Mouse (Mus musculus): ENCODE results near the gene Cdc42ep1. TPM values are rescaled to one million over a fixed set of nuclear protein-coding genes. Genes with fewer than 3 reads are reported as not detected.

Gene Cdc42ep1
- polyA plus RNA-seq, 1 experiment from 2014 or later: 30.1 TPM

DNA sequence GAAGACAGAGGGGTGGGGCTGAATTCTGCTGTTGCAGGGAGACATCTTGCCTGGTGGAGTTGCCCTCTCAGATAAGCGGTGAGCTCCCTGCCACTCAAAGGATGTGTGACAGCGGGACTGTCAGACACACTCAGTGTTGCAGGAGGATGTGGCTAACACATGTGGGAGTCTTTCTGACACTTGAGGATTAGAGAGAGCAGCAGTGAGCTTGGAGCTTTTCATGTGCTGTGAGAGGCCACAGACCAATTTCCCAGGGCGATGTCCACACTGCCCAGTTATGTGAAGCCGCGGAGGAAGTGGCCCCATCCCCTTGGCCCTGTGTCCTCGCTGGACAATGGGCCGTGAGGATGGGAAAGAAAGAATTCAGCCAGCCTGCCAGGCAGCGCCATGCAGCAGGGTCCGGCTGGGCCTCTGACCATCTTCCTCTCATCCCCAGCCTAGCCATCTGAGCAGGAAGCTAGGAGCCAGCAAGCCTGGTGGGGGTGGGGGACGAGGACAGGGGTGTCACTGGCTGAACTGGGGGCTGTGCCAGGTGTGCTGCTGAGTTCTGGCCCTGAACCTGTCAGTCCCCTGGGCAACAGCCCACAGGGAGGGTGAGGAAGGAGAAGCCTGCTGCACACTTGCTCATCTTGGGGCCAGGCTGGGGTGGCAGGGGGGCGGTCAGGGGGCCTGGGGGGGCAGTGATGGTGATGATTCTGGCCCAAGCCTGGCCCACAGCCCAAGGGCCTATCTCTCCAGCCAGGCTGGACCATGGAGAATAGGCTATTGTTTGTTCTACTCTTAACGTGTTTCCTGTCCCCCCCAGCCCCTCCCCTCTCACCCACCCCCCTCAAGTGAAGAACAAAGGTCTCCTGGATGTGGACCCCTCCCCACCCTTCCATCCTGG is 7.0 kb upstream of the Cdc42ep1 start:
- H3K9me3 ChIP-seq (ENCODE audit: control insufficient read depth, low read length): no peaks in the 10 kb centered on the region
- H3K27ac ChIP-seq (replicated peaks in 1 of 2; ENCODE audit: control insufficient read depth in 1 of 2, insufficient read depth in 1 of 2, low read depth in 2 of 2, low read length in 2 of 2): peak overlapping the region; percentile 84 to 91
- whole genome bisulfite sequencing: 24% methylated on average over 12 of the region's 12 CpGs
- no peaks in the 10 kb centered on the region for H3K36me3 ChIP-seq (ENCODE audit: control insufficient read depth, insufficient read depth, low read length)
- peak overlapping the region; percentile 18; the same call in 1 of the 2 replicates for H3K4me2 ChIP-seq (ENCODE audit: low read length)
- peak overlapping the region; percentile 48; the same call in 1 of the 2 replicates for H3K9ac ChIP-seq (ENCODE audit: low read length)
- H3K27me3 ChIP-seq (ENCODE audit: control insufficient read depth, insufficient read depth, low read length): no peaks in the 10 kb centered on the region
- H3K4me3 ChIP-seq (ENCODE audit: control insufficient read depth in 1 of 2, insufficient read depth in 1 of 2, low read depth in 1 of 2, low read length in 2 of 2): no peak overlapping the region
- H3K4me1 ChIP-seq (ENCODE audit: control insufficient read depth in 2 of 2, insufficient read depth in 2 of 2, low read length in 2 of 2): peaks cover 44 to 53% of the 10 kb centered on the region in 2 experiments
- peak; percentile 46 for ATAC-seq (ENCODE audit: insufficient number of reproducible peaks, insufficient read depth, low FRiP score, low read depth)

DNA sequence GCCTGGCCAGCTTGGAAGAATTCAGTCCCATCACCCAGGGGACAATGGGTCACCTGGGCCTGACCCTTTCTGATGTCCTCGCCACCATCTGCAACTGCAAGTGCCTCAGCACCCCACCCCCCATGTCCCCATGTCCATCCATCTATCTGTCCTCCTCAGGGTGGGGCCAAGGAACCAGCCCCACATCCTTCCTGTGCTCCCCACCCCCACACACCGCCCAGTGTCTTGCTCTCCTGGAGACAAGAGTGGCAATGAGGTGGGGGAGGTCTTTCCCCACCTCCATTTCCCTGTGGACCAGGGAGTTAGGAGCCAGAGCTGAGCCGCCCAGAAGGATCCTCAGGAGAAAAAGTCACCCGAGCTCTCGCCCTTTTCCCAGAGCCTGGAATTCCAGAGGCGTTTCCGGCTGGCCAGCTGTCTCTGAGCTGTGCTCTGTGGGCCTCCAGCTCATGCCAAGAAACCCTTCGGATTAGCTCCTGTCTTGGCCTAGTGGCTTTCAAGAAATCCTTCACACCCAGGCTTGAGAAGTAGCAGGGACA is 6.3 kb upstream of the Cdc42ep1 start:
- Histone ChIP-seq H3K9ac (ENCODE audit: low read length) (peak overlapping the region; percentile 21; the same call in 1 of the 2 replicates), H3K36me3 (ENCODE audit: control insufficient read depth, insufficient read depth, low read length) (no peaks in the 10 kb centered on the region), H3K27me3 (ENCODE audit: control insufficient read depth, insufficient read depth, low read length) (no peaks in the 10 kb centered on the region), H3K4me2 (ENCODE audit: low read length) (no peak overlapping the region), H3K9me3 (ENCODE audit: control insufficient read depth, low read length) (no peaks in the 10 kb centered on the region), H3K4me3 (ENCODE audit: control insufficient read depth in 1 of 2, insufficient read depth in 1 of 2, low read depth in 1 of 2, low read length in 2 of 2) (no peak overlapping the region), H3K4me1 (ENCODE audit: control insufficient read depth in 2 of 2, insufficient read depth in 2 of 2, low read length in 2 of 2) (peaks cover 43 to 53% of the 10 kb centered on the region in 2 experiments), H3K27ac (replicated peaks in 1 of 2; ENCODE audit: control insufficient read depth in 1 of 2, insufficient read depth in 1 of 2, low read depth in 2 of 2, low read length in 2 of 2) (peak overlapping the region; percentile 84 to 91)
- peak; percentile 19 for ATAC-seq (ENCODE audit: insufficient number of reproducible peaks, insufficient read depth, low FRiP score, low read depth)
- 35% methylated on average over 8 of the region's 8 CpGs for WGBS

DNA sequence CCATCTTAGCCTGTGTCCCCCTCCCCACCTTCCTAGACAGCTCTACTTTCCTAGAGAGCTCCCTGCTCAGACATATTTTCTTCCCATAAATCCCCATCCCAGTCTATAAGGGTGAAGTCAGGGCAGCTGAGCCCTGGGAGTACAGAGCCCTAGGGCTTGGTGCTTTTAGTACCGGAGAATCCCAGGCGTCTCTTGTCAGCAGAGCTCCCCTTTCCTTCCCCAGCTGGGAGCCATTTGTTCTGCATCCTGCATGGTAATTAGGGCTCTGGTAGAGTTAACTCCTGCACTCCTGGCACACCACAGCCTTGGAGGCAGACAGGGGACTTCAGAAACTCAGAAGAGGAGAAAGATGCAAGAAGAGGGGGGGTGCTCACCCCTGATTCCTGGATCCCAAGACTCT is 2.7 kb upstream of the Cdc42ep1 start:
- WGBS: 11% methylated on average over 2 of the region's 2 CpGs
- H3K36me3 ChIP-seq (ENCODE audit: control insufficient read depth, insufficient read depth, low read length): no peaks in the 10 kb centered on the region
- H3K9me3 ChIP-seq (ENCODE audit: control insufficient read depth, low read length): no peaks in the 10 kb centered on the region
- H3K4me2 ChIP-seq (ENCODE audit: low read length): no peak overlapping the region
- no peak overlapping the region for H3K4me3 ChIP-seq (ENCODE audit: control insufficient read depth in 1 of 2, insufficient read depth in 1 of 2, low read depth in 1 of 2, low read length in 2 of 2)
- H3K4me1 ChIP-seq (ENCODE audit: control insufficient read depth in 2 of 2, insufficient read depth in 2 of 2, low read length in 2 of 2): peaks cover 27 to 38% of the 10 kb centered on the region in 2 experiments
- no peak overlapping the region for H3K27ac ChIP-seq (replicated peaks in 1 of 2; ENCODE audit: control insufficient read depth in 1 of 2, insufficient read depth in 1 of 2, low read depth in 2 of 2, low read length in 2 of 2)
- H3K9ac ChIP-seq (ENCODE audit: low read length): peak overlapping the region; percentile 34; the same call in 1 of the 2 replicates
- no peak for ATAC-seq (ENCODE audit: insufficient number of reproducible peaks, insufficient read depth, low FRiP score, low read depth)
- no peaks in the 10 kb centered on the region for H3K27me3 ChIP-seq (ENCODE audit: control insufficient read depth, insufficient read depth, low read length)

DNA sequence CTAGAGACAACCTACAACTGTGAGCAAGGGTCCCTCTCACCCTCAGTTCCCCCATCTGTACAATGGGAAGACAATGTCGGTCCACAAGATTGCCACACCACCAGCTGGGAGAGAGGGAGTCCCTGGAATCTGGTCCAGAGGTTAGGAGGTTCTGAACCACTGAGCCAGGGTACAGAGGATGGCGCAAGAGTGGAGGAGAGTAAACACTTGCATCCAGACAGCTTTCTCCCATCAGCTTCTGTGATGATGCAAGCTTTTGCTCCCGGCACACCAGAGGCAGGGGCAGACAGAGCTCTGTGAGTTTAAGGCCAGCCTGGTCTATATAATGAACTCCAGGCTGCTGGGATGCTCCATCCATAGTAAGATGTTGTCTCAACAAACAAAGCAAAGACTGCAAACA is 2.2 kb upstream of the Cdc42ep1 start:
- no peak for ATAC-seq (ENCODE audit: insufficient number of reproducible peaks, insufficient read depth, low FRiP score, low read depth)
- Histone ChIP-seq H3K9me3 (ENCODE audit: control insufficient read depth, low read length) (no peaks in the 10 kb centered on the region), H3K4me3 (ENCODE audit: control insufficient read depth in 1 of 2, insufficient read depth in 1 of 2, low read depth in 1 of 2, low read length in 2 of 2) (no peak overlapping the region), H3K27ac (replicated peaks in 1 of 2; ENCODE audit: control insufficient read depth in 1 of 2, insufficient read depth in 1 of 2, low read depth in 2 of 2, low read length in 2 of 2) (no peak overlapping the region), H3K9ac (ENCODE audit: low read length) (no peak overlapping the region; the same call in 1 of the 2 replicates), H3K4me1 (ENCODE audit: control insufficient read depth in 2 of 2, insufficient read depth in 2 of 2, low read length in 2 of 2) (peaks cover 25 to 36% of the 10 kb centered on the region in 2 experiments), H3K27me3 (ENCODE audit: control insufficient read depth, insufficient read depth, low read length) (no peaks in the 10 kb centered on the region), H3K4me2 (ENCODE audit: low read length) (no peak overlapping the region), H3K36me3 (ENCODE audit: control insufficient read depth, insufficient read depth, low read length) (no peaks in the 10 kb centered on the region)
- 69% methylated on average over 3 of the region's 3 CpGs for WGBS

DNA sequence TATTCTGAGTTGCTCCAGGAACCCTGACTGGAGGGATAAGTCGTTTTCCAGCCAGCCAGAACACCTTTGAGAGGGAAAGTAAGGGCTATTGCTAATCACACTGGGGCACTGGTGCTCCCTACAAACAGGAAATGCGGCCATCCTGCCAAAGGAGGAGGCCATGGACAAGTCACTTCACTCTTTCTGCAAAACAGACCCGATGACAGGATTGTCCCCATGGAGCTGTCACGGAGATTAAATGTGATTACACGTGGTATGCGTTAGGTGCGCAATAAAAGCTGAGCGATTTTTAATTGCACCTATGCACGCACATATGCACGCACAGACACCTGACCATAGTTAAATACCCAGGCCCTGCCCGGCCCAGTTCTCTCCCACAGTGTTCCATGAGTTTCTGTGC is 1.7 kb upstream of the Cdc42ep1 start:
- H3K27ac ChIP-seq (replicated peaks in 1 of 2; ENCODE audit: control insufficient read depth in 1 of 2, insufficient read depth in 1 of 2, low read depth in 2 of 2, low read length in 2 of 2): no peak overlapping the region
- H3K9ac ChIP-seq (ENCODE audit: low read length): no peak overlapping the region
- no peaks in the 10 kb centered on the region for H3K36me3 ChIP-seq (ENCODE audit: control insufficient read depth, insufficient read depth, low read length)
- H3K4me3 ChIP-seq (ENCODE audit: control insufficient read depth in 1 of 2, insufficient read depth in 1 of 2, low read depth in 1 of 2, low read length in 2 of 2): no peak overlapping the region
- WGBS: 71% methylated on average over 11 of the region's 11 CpGs
- no peaks in the 10 kb centered on the region for H3K27me3 ChIP-seq (ENCODE audit: control insufficient read depth, insufficient read depth, low read length)
- no peak overlapping the region for H3K4me2 ChIP-seq (ENCODE audit: low read length)
- ATAC-seq (ENCODE audit: insufficient number of reproducible peaks, insufficient read depth, low FRiP score, low read depth): no peak
- H3K4me1 ChIP-seq (ENCODE audit: control insufficient read depth in 2 of 2, insufficient read depth in 2 of 2, low read length in 2 of 2): peaks cover 27 to 36% of the 10 kb centered on the region in 2 experiments
- no peaks in the 10 kb centered on the region for H3K9me3 ChIP-seq (ENCODE audit: control insufficient read depth, low read length)

DNA sequence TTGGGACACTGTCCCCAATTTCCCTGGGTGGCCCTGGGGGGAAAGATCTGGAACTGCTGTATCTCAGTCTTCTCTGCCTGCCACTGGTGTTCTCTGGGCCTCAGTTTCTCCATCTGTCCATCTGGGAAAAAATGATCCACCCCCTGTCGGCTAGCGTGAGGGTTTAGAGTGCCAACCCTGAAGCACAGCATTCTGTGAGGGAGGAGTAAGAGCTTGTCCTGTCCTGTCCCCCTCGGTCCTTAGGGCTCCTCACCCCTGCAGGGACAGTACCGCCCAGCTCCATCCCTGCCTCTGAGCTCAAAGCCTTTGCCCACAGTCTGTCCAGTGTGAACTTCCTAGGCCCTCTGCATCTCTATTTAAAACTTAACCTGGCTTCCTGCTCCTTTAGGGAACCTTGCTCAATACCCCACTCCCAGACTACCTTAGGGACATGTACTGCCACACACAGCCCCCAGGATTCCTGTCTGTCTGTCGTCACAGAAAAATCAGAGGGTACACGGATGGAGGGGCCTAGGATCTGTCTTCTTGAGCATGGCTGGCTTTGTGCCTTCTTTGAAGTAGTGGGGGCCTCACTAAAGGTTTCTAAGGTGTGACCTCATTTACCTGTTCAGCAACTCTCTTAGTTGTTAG is 1.1 kb upstream of the Cdc42ep1 start:
- 0 out of 4 replicates have a peak overlapping the region, but pooled peaks of 1 of the 2 experiments have one; percentile 96 for H3K27ac ChIP-seq (replicated peaks in 1 of 2; ENCODE audit: control insufficient read depth in 1 of 2, insufficient read depth in 1 of 2, low read depth in 2 of 2, low read length in 2 of 2)
- no peak overlapping the region for H3K4me2 ChIP-seq (ENCODE audit: low read length)
- H3K27me3 ChIP-seq (ENCODE audit: control insufficient read depth, insufficient read depth, low read length): no peaks in the 10 kb centered on the region
- H3K9me3 ChIP-seq (ENCODE audit: control insufficient read depth, low read length): no peaks in the 10 kb centered on the region
- 0 out of 2 replicates have a peak, but pooled peaks cover 3% of the 10 kb centered on the region for H3K36me3 ChIP-seq (ENCODE audit: control insufficient read depth, insufficient read depth, low read length)
- H3K4me1 ChIP-seq (ENCODE audit: control insufficient read depth in 2 of 2, insufficient read depth in 2 of 2, low read length in 2 of 2): peaks cover 28 to 36% of the 10 kb centered on the region in 2 experiments
- no peak overlapping the region for H3K9ac ChIP-seq (ENCODE audit: low read length)
- 70% methylated on average over 6 of the region's 6 CpGs for WGBS
- no peak for ATAC-seq (ENCODE audit: insufficient number of reproducible peaks, insufficient read depth, low FRiP score, low read depth)
- no peak overlapping the region for H3K4me3 ChIP-seq (ENCODE audit: control insufficient read depth in 1 of 2, insufficient read depth in 1 of 2, low read depth in 1 of 2, low read length in 2 of 2)

DNA sequence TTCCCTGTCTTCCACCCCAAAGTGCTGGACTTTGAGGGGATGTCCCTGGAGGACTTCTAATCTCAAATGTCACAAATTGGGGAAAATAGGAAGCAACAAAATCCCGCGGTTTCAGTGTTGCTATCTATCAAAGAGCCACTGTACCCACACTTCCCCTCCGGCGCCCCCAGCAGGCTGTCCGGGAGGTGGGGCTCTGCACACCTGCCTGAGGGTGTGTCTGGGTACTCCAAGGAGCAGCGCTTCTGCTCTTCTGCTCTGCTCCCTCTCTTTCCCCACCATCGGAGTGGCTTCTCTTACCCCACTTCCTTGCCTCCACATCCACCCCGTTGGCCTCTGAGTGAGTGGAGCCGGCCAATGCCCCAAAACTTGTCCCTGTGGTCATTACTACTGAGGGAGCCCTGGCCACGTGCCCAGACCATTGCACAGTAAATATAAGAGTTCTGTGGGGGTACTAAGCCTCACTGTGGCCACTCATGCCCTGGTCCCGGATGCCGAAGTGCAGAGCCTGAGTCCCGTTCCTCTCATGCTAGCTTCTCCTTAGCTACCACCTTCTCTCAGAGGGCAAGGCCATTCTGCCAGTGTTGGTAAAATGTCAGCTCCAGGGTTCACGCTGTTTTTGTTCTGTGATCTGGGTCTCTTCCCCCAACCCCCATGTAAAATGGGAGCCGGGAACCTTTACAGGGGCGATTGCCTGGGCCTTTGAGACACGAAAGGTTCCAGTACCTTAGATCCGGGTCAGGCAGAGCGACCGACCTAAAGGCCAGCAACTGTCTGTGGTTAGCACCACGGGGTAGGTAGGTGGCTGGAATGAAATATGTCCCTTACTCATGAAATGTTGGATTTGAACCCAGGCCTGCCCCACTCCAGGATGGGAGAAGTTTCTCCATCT is 1.4 kb downstream of the Cdc42ep1 start:
- no peaks in the 10 kb centered on the region for H3K27me3 ChIP-seq (ENCODE audit: control insufficient read depth, insufficient read depth, low read length)
- peak overlapping the region; percentile 89 for H3K4me2 ChIP-seq (ENCODE audit: low read length)
- H3K9ac ChIP-seq (ENCODE audit: low read length): peak overlapping the region; percentile 93
- H3K27ac ChIP-seq (replicated peaks in 1 of 2; ENCODE audit: control insufficient read depth in 1 of 2, insufficient read depth in 1 of 2, low read depth in 2 of 2, low read length in 2 of 2): peak overlapping the region; percentile 96
- no peaks in the 10 kb centered on the region for H3K9me3 ChIP-seq (ENCODE audit: control insufficient read depth, low read length)
- no peak for ATAC-seq (ENCODE audit: insufficient number of reproducible peaks, insufficient read depth, low FRiP score, low read depth)
- 38% methylated on average over 21 of the region's 21 CpGs for WGBS
- H3K36me3 ChIP-seq (ENCODE audit: control insufficient read depth, insufficient read depth, low read length): peaks cover 22% of the 10 kb centered on the region
- H3K4me3 ChIP-seq (ENCODE audit: control insufficient read depth in 1 of 2, insufficient read depth in 1 of 2, low read depth in 1 of 2, low read length in 2 of 2): peak overlapping the region; percentile 74 to 85
- H3K4me1 ChIP-seq (ENCODE audit: control insufficient read depth in 2 of 2, insufficient read depth in 2 of 2, low read length in 2 of 2): peaks cover 25 to 40% of the 10 kb centered on the region in 2 experiments
